Mouse (Mus musculus): ENCODE results near the gene Gucd1. TPM values are rescaled to one million over a fixed set of nuclear protein-coding genes. Genes with fewer than 3 reads are reported as not detected.
"Not testable (repeated sequence)": the region's sequence is repeated elsewhere in the genome, so short reads cannot be mapped to it uniquely, and the experiment has no call there.

Gucd1 gene
- polyA plus RNA-seq, 1 experiment from 2014 or later, result 19.4 TPM

DNA sequence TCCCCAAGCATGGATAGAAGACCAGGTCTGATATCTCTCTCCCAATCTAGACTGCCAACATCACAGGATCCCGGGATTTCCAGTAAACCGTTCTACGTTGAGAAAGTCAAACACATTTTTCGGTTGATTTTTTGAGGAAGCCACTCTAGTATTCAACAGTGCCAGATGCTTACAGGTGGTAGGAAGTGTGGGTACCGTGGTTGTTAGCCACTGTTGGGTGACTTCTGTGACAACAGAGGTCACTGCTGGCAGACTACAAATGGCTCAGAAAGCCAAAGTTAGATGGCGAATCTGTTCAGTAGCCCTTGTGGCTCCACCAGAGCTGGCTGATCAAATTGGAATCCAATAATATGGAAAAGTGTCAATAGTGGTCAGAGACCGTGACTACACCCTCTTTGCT lies 14.1 kb downstream of the Gucd1 start:
- Histone ChIP-seq H3K4me1 (ENCODE audit: control insufficient read depth, insufficient read depth, low read length) (no peaks in the 10 kb centered on the region), H3K4me2 (ENCODE audit: low read depth, low read length) (no peak overlapping the region), H3K9me3 (ENCODE audit: control insufficient read depth, low read length) (no peaks in the 10 kb centered on the region), H3K27me3 (ENCODE audit: control insufficient read depth, insufficient read depth, low read length) (no peaks in the 10 kb centered on the region), H3K9ac (replicated peaks; ENCODE audit: low read depth, low read length) (no peak overlapping the region), H3K36me3 (ENCODE audit: control insufficient read depth, insufficient read depth, low read length) (peaks cover 18% of the 10 kb centered on the region), H3K27ac (ENCODE audit: low read depth, low read length) (no peak overlapping the region), H3K4me3 (ENCODE audit: low read depth, low read length) (no peak overlapping the region)
- WGBS, result 92% methylated on average over 7 of the region's 7 CpGs
- no peak for ATAC-seq (ENCODE audit: low read depth)

GRCm38 (mm10) chr10:75501641-75502040 lies 16.1 kb downstream of the Gucd1 start:
- no peak for ATAC-seq (ENCODE audit: low read depth)

DNA sequence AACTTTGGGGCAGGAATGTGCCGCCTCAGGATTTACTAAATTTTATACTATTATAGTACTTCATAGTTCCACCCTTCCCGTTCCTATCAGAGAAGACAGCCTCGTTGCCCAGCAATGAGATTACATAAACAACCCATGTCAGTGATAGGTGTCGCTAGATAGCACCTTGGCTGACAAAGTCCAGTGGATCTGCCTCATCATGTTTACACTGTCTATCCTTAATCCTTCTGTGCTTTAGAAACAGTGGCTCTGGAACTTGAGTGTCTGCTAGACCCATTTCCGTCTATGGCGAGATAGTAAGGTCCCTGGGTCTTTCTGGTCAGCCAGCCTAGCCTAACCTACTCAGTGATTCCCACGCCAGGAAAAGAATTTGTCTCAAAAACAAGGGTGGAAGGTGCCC lies 17.4 kb downstream of the Gucd1 start:
- Histone ChIP-seq H3K27ac (ENCODE audit: low read depth, low read length) (no peak overlapping the region), H3K4me2 (ENCODE audit: low read depth, low read length) (no peak overlapping the region), H3K4me3 (ENCODE audit: low read depth, low read length) (no peak overlapping the region), H3K27me3 (ENCODE audit: control insufficient read depth, insufficient read depth, low read length) (no peaks in the 10 kb centered on the region), H3K9ac (replicated peaks; ENCODE audit: low read depth, low read length) (no peak overlapping the region), H3K36me3 (ENCODE audit: control insufficient read depth, insufficient read depth, low read length) (no peaks in the 10 kb centered on the region), H3K9me3 (ENCODE audit: control insufficient read depth, low read length) (no peaks in the 10 kb centered on the region), H3K4me1 (ENCODE audit: control insufficient read depth, insufficient read depth, low read length) (no peaks in the 10 kb centered on the region)
- 77% methylated on average over 7 of the region's 7 CpGs for WGBS
- no peak for ATAC-seq (ENCODE audit: low read depth)

More at GRCm38 (mm10) chr10:75501641-75502040, 16.1 kb downstream of the Gucd1 start:
- H3K9me3 ChIP-seq (ENCODE audit: control insufficient read depth, low read length), result no peaks in the 10 kb centered on the region
- H3K4me3 ChIP-seq (ENCODE audit: low read depth, low read length), result no peak overlapping the region
- no peak overlapping the region for H3K4me2 ChIP-seq (ENCODE audit: low read depth, low read length)
- WGBS, result 100% methylated on average over 1 of the region's 1 CpGs
- no peak overlapping the region for H3K27ac ChIP-seq (ENCODE audit: low read depth, low read length)
- H3K27me3 ChIP-seq (ENCODE audit: control insufficient read depth, insufficient read depth, low read length), result no peaks in the 10 kb centered on the region
- no peaks in the 10 kb centered on the region for H3K36me3 ChIP-seq (ENCODE audit: control insufficient read depth, insufficient read depth, low read length)
- H3K9ac ChIP-seq (replicated peaks; ENCODE audit: low read depth, low read length), result no peak overlapping the region
- no peaks in the 10 kb centered on the region for H3K4me1 ChIP-seq (ENCODE audit: control insufficient read depth, insufficient read depth, low read length)

- Histone ChIP-seq H3K9me3 (ENCODE audit: control insufficient read depth, low read length) (no peaks in the 10 kb centered on the region), H3K27ac (ENCODE audit: low read depth, low read length) (no peak overlapping the region), H3K4me3 (ENCODE audit: low read depth, low read length) (no peak overlapping the region), H3K27me3 (ENCODE audit: control insufficient read depth, insufficient read depth, low read length) (no peaks in the 10 kb centered on the region), H3K36me3 (ENCODE audit: control insufficient read depth, insufficient read depth, low read length) (no peaks in the 10 kb centered on the region), H3K9ac (replicated peaks; ENCODE audit: low read depth, low read length) (no peak overlapping the region), H3K4me2 (ENCODE audit: low read depth, low read length) (no peak overlapping the region), H3K4me1 (ENCODE audit: control insufficient read depth, insufficient read depth, low read length) (no peaks in the 10 kb centered on the region)
- no peak for ATAC-seq (ENCODE audit: low read depth)
- WGBS, result 44% methylated on average over 3 of the region's 3 CpGs
Observed at GRCm38 (mm10) chr10:75499791-75500190, 18.0 kb downstream of the Gucd1 start.

- H3K9ac ChIP-seq (replicated peaks; ENCODE audit: low read depth, low read length); H3K27ac ChIP-seq (ENCODE audit: low read depth, low read length); H3K27me3 ChIP-seq (ENCODE audit: control insufficient read depth, insufficient read depth, low read length); H3K4me3 ChIP-seq (ENCODE audit: low read depth, low read length); H3K4me2 ChIP-seq (ENCODE audit: low read depth, low read length); H3K4me1 ChIP-seq (ENCODE audit: control insufficient read depth, insufficient read depth, low read length); H3K9me3 ChIP-seq (ENCODE audit: control insufficient read depth, low read length); ATAC-seq (ENCODE audit: low read depth); H3K36me3 ChIP-seq (ENCODE audit: control insufficient read depth, insufficient read depth, low read length): not testable (repeated sequence)
- WGBS, result 91% methylated on average over 7 of the region's 7 CpGs
Observed at GRCm38 (mm10) chr10:75499214-75499613, 18.6 kb downstream of the Gucd1 start.

DNA sequence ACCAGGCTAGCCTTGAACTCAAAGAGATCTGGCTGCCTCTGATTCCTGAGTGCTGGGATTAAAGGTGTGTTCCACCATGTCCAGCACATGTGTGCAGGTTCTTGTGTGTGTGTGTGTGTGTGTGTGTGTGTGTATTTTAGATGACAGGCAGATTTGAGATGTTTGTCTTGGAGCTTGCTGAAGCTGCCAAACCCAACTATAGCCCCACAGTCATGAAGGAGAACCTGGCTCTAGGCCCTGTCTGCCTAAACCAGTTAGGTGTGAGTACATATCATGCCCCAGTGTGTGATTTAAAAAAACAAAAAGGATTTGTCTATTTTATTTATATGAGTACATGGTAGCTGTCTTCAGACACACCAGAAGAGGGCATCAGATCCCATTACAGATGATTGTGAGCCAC lies 21.9 kb downstream of the Gucd1 start:
- H3K4me1 ChIP-seq (ENCODE audit: control insufficient read depth, insufficient read depth, low read length), result no peaks in the 10 kb centered on the region
- H3K9ac ChIP-seq (replicated peaks; ENCODE audit: low read depth, low read length), result no peak overlapping the region
- H3K27me3 ChIP-seq (ENCODE audit: control insufficient read depth, insufficient read depth, low read length), result no peaks in the 10 kb centered on the region
- H3K9me3 ChIP-seq (ENCODE audit: control insufficient read depth, low read length), result no peaks in the 10 kb centered on the region
- no peak overlapping the region for H3K4me3 ChIP-seq (ENCODE audit: low read depth, low read length)
- no peak overlapping the region for H3K4me2 ChIP-seq (ENCODE audit: low read depth, low read length)
- H3K36me3 ChIP-seq (ENCODE audit: control insufficient read depth, insufficient read depth, low read length), result no peaks in the 10 kb centered on the region
- no peak overlapping the region for H3K27ac ChIP-seq (ENCODE audit: low read depth, low read length)
- ATAC-seq (ENCODE audit: low read depth), result no peak

DNA sequence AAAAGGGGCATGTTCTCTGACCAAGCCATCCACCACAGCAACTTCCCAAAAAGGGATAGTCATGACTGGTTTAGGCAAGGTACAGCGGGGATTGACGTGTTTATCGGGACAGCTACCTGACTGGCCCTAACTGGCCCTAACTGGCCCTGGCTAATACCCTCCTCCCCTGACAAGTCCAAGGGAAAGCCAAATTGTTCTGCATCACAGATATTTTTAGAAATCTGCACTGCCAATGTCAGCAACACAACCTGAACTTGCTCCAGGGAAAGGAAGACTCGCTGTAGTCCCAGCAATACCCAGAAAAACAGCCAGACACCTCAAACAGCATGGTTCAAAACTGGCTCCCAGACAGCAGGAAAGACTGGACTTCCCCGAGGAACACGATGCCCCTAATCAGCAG lies 22.5 kb downstream of the Gucd1 start:
- Histone ChIP-seq H3K36me3 (ENCODE audit: control insufficient read depth, insufficient read depth, low read length) (no peaks in the 10 kb centered on the region), H3K27ac (ENCODE audit: low read depth, low read length) (no peak overlapping the region), H3K27me3 (ENCODE audit: control insufficient read depth, insufficient read depth, low read length) (no peaks in the 10 kb centered on the region), H3K9me3 (ENCODE audit: control insufficient read depth, low read length) (no peaks in the 10 kb centered on the region), H3K9ac (replicated peaks; ENCODE audit: low read depth, low read length) (no peak overlapping the region), H3K4me3 (ENCODE audit: low read depth, low read length) (no peak overlapping the region), H3K4me2 (ENCODE audit: low read depth, low read length) (no peak overlapping the region), H3K4me1 (ENCODE audit: control insufficient read depth, insufficient read depth, low read length) (no peaks in the 10 kb centered on the region)
- 74% methylated on average over 6 of the region's 6 CpGs for WGBS
- ATAC-seq (ENCODE audit: low read depth), result no peak

DNA sequence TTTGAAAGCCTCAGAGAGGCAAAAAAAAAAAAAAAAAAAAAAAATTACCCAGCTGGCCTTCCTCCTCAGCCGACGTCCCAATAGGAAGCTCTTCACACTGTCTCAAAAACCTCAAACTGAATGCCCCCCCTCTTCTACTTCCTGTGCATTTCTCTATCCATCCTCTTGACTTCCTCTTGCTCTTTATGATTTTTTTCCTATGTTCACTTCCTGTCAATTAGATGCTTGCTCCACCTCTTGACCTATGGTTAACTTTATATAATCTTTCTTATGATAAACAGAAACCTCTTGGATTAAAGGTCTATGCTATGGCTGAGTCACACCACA lies 25.9 kb downstream of the Gucd1 start:
- no peak for ATAC-seq (ENCODE audit: low read depth)
- H3K4me2 ChIP-seq (ENCODE audit: low read depth, low read length), result no peak overlapping the region

GRCm38 (mm10) chr10:75491234-75491935 lies 26.4 kb downstream of the Gucd1 start:
- Histone ChIP-seq H3K4me2 (ENCODE audit: low read depth, low read length) (no peak overlapping the region), H3K9ac (replicated peaks; ENCODE audit: low read depth, low read length) (no peak overlapping the region), H3K27me3 (ENCODE audit: control insufficient read depth, insufficient read depth, low read length) (no peaks in the 10 kb centered on the region), H3K4me3 (ENCODE audit: low read depth, low read length) (no peak overlapping the region), H3K36me3 (ENCODE audit: control insufficient read depth, insufficient read depth, low read length) (no peaks in the 10 kb centered on the region), H3K9me3 (ENCODE audit: control insufficient read depth, low read length) (no peaks in the 10 kb centered on the region), H3K4me1 (ENCODE audit: control insufficient read depth, insufficient read depth, low read length) (no peaks in the 10 kb centered on the region), H3K27ac (ENCODE audit: low read depth, low read length) (no peak overlapping the region)
- 58% methylated on average over 3 of the region's 3 CpGs for WGBS
- ATAC-seq (ENCODE audit: low read depth), result no peak

More for the DNA sequence above, 25.9 kb downstream of the Gucd1 start:
- H3K9ac ChIP-seq (replicated peaks; ENCODE audit: low read depth, low read length), result no peak overlapping the region
- no peaks in the 10 kb centered on the region for H3K27me3 ChIP-seq (ENCODE audit: control insufficient read depth, insufficient read depth, low read length)
- H3K27ac ChIP-seq (ENCODE audit: low read depth, low read length), result no peak overlapping the region
- H3K9me3 ChIP-seq (ENCODE audit: control insufficient read depth, low read length), result no peaks in the 10 kb centered on the region
- no peaks in the 10 kb centered on the region for H3K36me3 ChIP-seq (ENCODE audit: control insufficient read depth, insufficient read depth, low read length)
- 69% methylated on average over 2 of the region's 2 CpGs for WGBS
- H3K4me3 ChIP-seq (ENCODE audit: low read depth, low read length), result no peak overlapping the region
- H3K4me1 ChIP-seq (ENCODE audit: control insufficient read depth, insufficient read depth, low read length), result no peaks in the 10 kb centered on the region

Data from neural tube, embryonic 14.5 days (tissue).